Mouse (Mus musculus) midbrain, embryonic 14.5 days (tissue): ENCODE data around the gene E330017A01Rik. TPM values are rescaled to one million over a fixed set of nuclear protein-coding genes. Genes with fewer than 3 reads are reported as not detected.

Source experiments
- ATAC-seq: fragments of 200-750 bp; cut with Nextera tagmentation; 2 replicates; pipeline ENCODE4 v1.8.0; 2017; ENCODE audit warnings: moderate number of reproducible peaks, moderate library complexity; ENCODE audit not compliant: low FRiP score, low TSS enrichment
- DNase-seq: peaks from one replicate; pipeline ENCODE4 v3.0.0-alpha.2; 2015
- H3K27ac ChIP-seq: fragments of 300-500 bp; sonication (generic); replicated peaks from 2 replicates; pipeline ENCODE4 v1.5.1; 2014; ENCODE audit warnings: mild to moderate bottlenecking, low read depth, low read length, moderate library complexity
- H3K27me3 ChIP-seq: fragments of 300-500 bp; sonication (generic); 2 replicates; pipeline ENCODE4 v1.6.1; 2014; ENCODE audit warnings: low read length, control low read depth, mixed read lengths; ENCODE audit not compliant: control insufficient read depth, insufficient read depth
- H3K36me3 ChIP-seq: fragments of 300-500 bp; sonication (generic); 2 replicates; pipeline ENCODE4 v1.6.1; 2014; ENCODE audit warnings: low read length, control low read depth; ENCODE audit not compliant: control insufficient read depth, insufficient read depth
- H3K4me1 ChIP-seq: fragments of 300-500 bp; sonication (generic); 2 replicates; pipeline ENCODE4 v1.6.1; 2014; ENCODE audit warnings: mild to moderate bottlenecking, antibody characterized with exemption, low read length, control low read depth; ENCODE audit not compliant: control insufficient read depth, insufficient read depth
- H3K4me2 ChIP-seq: fragments of 300-500 bp; sonication (generic); 2 replicates; pipeline ENCODE4 v1.6.1; 2014; ENCODE audit warnings: mild to moderate bottlenecking, low read length, moderate library complexity
- H3K4me3 ChIP-seq: fragments of 300-500 bp; sonication (generic); replicated peaks from 2 replicates; pipeline ENCODE4 v1.5.1; 2014; ENCODE audit warnings: low read depth, low read length
- H3K9ac ChIP-seq: fragments of 300-500 bp; sonication (generic); replicated peaks from 2 replicates; pipeline ENCODE4 v1.6.1; 2014; ENCODE audit warnings: mild to moderate bottlenecking, low read length, moderate library complexity
- H3K9me3 ChIP-seq: fragments of 300-500 bp; sonication (generic); 2 replicates; pipeline ENCODE4 v1.6.1; 2016; ENCODE audit warnings: low read length, control low read depth, mixed read lengths; ENCODE audit not compliant: control insufficient read depth
- WGBS: fragments of 180-500 bp; shearing (Covaris S2); extraction: QIAGEN DNeasy Blood & Tissue Kit; methylation state at CpG from one replicate; pipeline ENCODE4 v1.1.7; 2014; 5-methylcytosine and 5-hydroxymethylcytosine counted together
- polyA plus RNA-seq: library from polyadenylated mRNA; unstranded; fragments of >200 nt; fragmentation: Nextera tagmentation; extraction: Ambion mirVana; gene quantifications from 2 replicates; pipeline ENCODE4 v1.2.1, GENCODE M21; 2014

Gene E330017A01Rik
- not detected in 2 replicates for polyA plus RNA-seq

- no peak for DNase-seq
- H3K9ac ChIP-seq, result no peak within 1 kb of the TSS
- H3K4me3 ChIP-seq, result no peak within 1 kb of the TSS
- H3K9me3 ChIP-seq, result no peaks in the 10 kb centered on the region
- H3K4me2 ChIP-seq, result no peak within 1 kb of the TSS
- H3K27ac ChIP-seq, result no peak within 1 kb of the TSS
- H3K36me3 ChIP-seq, result no peaks in the 10 kb centered on the region
- ATAC-seq, result no peak
- 91% methylated on average over 3 of the region's 3 CpGs for WGBS
- no peaks in the 10 kb centered on the region for H3K4me1 ChIP-seq
- no peaks in the 10 kb centered on the region for H3K27me3 ChIP-seq
Measured at GRCm38 (mm10) chr16:58638689-58639175, at the start of gene E330017A01Rik. TSS of gene E330017A01Rik (minus strand) at chr16:58638739.

DNA sequence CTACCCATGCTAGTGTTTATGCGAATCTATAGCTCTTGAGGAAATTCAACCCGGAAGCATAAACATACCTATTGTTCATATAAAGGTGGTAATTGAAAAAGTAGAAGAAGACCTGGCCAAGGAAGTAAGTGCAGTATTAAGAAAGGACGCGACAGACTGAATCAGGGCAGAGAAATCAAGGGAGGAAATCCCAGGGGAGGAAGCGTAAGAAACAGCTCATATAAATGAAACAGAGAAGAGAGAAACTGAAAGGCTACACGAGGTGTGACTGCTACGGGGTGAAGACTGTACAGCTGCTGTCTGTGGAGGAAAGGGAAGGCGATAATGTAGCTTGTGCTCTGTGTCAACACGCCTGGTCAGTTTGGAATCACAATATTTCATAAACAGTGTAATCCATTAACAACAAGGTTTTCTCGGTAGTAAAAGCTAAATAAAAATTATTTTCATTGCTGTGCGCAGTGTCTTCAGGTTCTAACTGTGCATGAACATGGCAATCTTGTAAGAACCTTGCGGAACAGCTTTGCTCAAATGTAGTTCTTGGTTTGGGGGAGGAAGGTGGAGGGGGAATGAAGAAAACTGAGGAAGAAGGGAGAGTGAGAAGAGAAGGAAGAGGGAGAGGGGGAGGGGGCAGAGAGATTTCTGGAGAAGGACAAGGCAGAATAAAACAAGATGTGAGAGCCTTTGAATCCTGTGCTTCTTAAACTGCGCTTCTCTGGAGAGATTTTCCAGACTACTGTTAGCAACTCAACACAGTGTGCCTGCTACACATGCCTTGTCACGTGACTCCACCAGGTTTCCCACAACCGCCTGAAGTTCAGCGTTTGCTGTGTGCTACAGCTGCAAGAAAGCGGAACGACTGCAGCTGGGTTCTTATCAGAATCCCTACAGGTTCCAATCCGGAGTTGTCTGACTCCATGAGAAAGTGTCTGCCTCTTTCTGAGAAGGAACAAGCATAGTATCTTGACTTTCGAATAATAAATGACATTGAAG is 47.3 kb upstream of the E330017A01Rik start:
- WGBS, result 85% methylated on average over 20 of the region's 20 CpGs

GRCm38 (mm10) chr16:58684537-58684936 is 46.0 kb upstream of the E330017A01Rik start:
- H3K4me3 ChIP-seq, result no peak overlapping the region
- H3K4me1 ChIP-seq, result no peaks in the 10 kb centered on the region
- H3K36me3 ChIP-seq, result peaks cover 12% of the 10 kb centered on the region; the same call in 1 of the 2 replicates
- H3K9me3 ChIP-seq, result no peaks in the 10 kb centered on the region
- no peaks in the 10 kb centered on the region for H3K27me3 ChIP-seq
- H3K27ac ChIP-seq, result no peak overlapping the region
- H3K9ac ChIP-seq, result no peak overlapping the region
- ATAC-seq (no peak), DNase-seq (no peak)
- H3K4me2 ChIP-seq, result no peak overlapping the region

More for the DNA sequence above, 47.3 kb upstream of the E330017A01Rik start:
- Histone ChIP-seq H3K9ac (no peak overlapping the region), H3K9me3 (no peaks in the 10 kb centered on the region), H3K36me3 (peaks cover 9% of the 10 kb centered on the region; the same call in 1 of the 2 replicates), H3K27ac (no peak overlapping the region), H3K4me1 (no peaks in the 10 kb centered on the region), H3K4me3 (no peak overlapping the region), H3K27me3 (no peaks in the 10 kb centered on the region), H3K4me2 (no peak overlapping the region)
- ATAC-seq (no peak), DNase-seq (no peak)

DNA sequence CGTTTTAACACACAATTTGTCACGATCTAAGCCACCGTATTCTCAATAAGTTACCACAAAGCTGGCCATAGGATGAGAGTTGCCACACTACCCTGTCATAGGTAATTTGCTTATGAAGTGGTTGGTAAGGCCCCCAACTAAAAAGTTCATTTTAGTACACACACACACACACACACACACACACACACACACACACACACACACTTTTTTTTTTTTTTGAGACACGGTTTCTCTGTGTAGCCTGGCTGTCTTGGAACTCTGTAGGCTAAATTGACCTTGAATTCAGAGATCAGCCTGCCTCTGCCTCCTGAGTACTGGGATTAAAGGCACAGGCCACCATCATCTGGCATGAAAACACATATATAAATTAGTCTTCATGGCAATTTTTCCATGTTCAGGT is 45.4 kb upstream of the E330017A01Rik start:
- Histone ChIP-seq H3K27me3 (no peaks in the 10 kb centered on the region), H3K9me3 (no peaks in the 10 kb centered on the region), H3K9ac (no peak overlapping the region), H3K4me1 (no peaks in the 10 kb centered on the region), H3K4me2 (no peak overlapping the region), H3K36me3 (peaks cover 12% of the 10 kb centered on the region; the same call in 1 of the 2 replicates), H3K4me3 (no peak overlapping the region), H3K27ac (no peak overlapping the region)
- ATAC-seq, result no peak
- DNase-seq, result no peak
- 82% methylated on average over 4 of the region's 4 CpGs for WGBS

DNA sequence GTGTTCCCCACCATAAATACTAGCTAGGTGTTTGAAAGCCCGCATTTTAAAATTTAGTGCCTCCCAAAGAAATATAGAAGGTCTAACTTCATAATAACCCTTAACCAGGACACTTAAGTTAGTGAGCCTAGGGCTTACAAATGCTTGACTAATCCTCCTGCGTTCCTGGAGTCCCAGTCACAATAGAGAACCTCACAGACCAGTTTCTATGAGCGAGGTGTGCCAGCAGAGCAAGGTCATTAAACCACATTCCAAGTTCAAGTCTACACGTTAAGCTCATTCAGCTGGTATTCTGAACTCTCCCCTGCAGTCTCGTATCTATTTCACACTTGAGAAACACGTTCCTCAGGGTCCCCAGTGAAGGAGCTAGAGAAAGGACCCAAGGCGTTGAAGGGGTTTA is 44.3 kb upstream of the E330017A01Rik start:
- ATAC-seq (no peak), DNase-seq (no peak)
- Histone ChIP-seq H3K36me3 (peaks cover 19% of the 10 kb centered on the region), H3K9ac (no peak overlapping the region), H3K27me3 (no peaks in the 10 kb centered on the region), H3K4me1 (no peaks in the 10 kb centered on the region), H3K27ac (no peak overlapping the region), H3K4me3 (no peak overlapping the region), H3K4me2 (no peak overlapping the region), H3K9me3 (no peaks in the 10 kb centered on the region)
- 82% methylated on average over 7 of the region's 7 CpGs for WGBS

GRCm38 (mm10) chr16:58682046-58682445 is 43.5 kb upstream of the E330017A01Rik start:
- peaks cover 25% of the 10 kb centered on the region for H3K36me3 ChIP-seq
- H3K27me3 ChIP-seq, result no peaks in the 10 kb centered on the region
- ATAC-seq (no peak), DNase-seq (no peak)
- no peaks in the 10 kb centered on the region for H3K4me1 ChIP-seq
- no peak overlapping the region for H3K9ac ChIP-seq
- H3K4me3 ChIP-seq, result no peak overlapping the region
- 85% methylated on average over 6 of the region's 6 CpGs for WGBS
- H3K4me2 ChIP-seq, result no peak overlapping the region
- no peaks in the 10 kb centered on the region for H3K9me3 ChIP-seq
- H3K27ac ChIP-seq, result no peak overlapping the region

DNA sequence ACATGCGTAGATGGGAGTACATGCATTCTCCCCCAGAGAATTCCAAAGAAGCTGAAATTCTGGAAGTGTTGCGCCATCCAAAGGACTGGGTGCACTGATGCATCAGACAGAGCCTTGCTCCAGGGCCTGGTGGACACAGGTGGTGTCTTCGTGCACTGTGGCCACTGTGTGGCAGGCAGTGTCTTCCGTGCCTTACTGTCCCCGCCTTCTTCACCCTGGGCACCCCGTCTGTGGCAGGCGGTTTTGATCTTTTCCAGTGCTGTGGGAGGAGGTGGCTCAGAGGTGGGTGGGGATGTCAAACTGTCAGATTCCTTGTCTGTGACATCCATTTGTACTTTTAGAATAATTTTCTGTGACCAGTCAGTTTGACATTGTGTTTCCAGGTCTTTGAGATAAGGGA is 40.1 kb upstream of the E330017A01Rik start:
- Histone ChIP-seq H3K4me2 (no peak overlapping the region), H3K9ac (no peak overlapping the region), H3K4me1 (no peaks in the 10 kb centered on the region), H3K4me3 (no peak overlapping the region), H3K9me3 (no peaks in the 10 kb centered on the region), H3K27ac (no peak overlapping the region), H3K27me3 (no peaks in the 10 kb centered on the region), H3K36me3 (peaks cover 48% of the 10 kb centered on the region)
- no peak for ATAC-seq
- no peak for DNase-seq
- 81% methylated on average over 7 of the region's 7 CpGs for whole genome bisulfite sequencing

GRCm38 (mm10) chr16:58677491-58677890 is 39.0 kb upstream of the E330017A01Rik start:
- Histone ChIP-seq H3K4me1 (no peaks in the 10 kb centered on the region), H3K4me2 (no peak overlapping the region), H3K27me3 (no peaks in the 10 kb centered on the region), H3K4me3 (no peak overlapping the region), H3K9me3 (no peaks in the 10 kb centered on the region), H3K9ac (no peak overlapping the region), H3K36me3 (peaks cover 56% of the 10 kb centered on the region), H3K27ac (no peak overlapping the region)
- ATAC-seq (no peak), DNase-seq (no peak)
- WGBS, result 84% methylated on average over 5 of the region's 5 CpGs
